Mouse (Mus musculus) thymus, adult 2 months (tissue): ENCODE results near the gene Gm13030. TPM values are rescaled to one million over a fixed set of nuclear protein-coding genes. Genes with fewer than 3 reads are reported as not detected.
"Not testable (repeated sequence)": the region's sequence is repeated elsewhere in the genome, so short reads cannot be mapped to it uniquely, and the experiment has no call there.

Experiments
- DNase-seq: peaks from one replicate; pipeline ENCODE4 v3.0.0; 2021
- H3K27ac ChIP-seq: fragments of 200-500 bp; 2 replicates; pipeline ENCODE4 v1.5.1; 2012; ENCODE audit warnings: low read length, control low read depth; ENCODE audit not compliant: control insufficient read depth, insufficient read depth
- H3K27me3 ChIP-seq: fragments of 200-500 bp; 2 replicates; pipeline ENCODE4 v1.6.1; 2012; ENCODE audit warnings: mild to moderate bottlenecking, low read length, moderate library complexity, mixed read lengths; ENCODE audit not compliant: control insufficient read depth, insufficient read depth
- H3K36me3 ChIP-seq: fragments of 200-500 bp; 2 replicates; pipeline ENCODE4 v1.6.1; 2012; ENCODE audit warnings: mild to moderate bottlenecking, low read length, moderate library complexity; ENCODE audit not compliant: control insufficient read depth, insufficient read depth
- H3K4me1 ChIP-seq: fragments of 200-500 bp; replicated peaks from 2 replicates; pipeline ENCODE4 v1.6.1; 2012; ENCODE audit warnings: low read length; ENCODE audit not compliant: control insufficient read depth, insufficient read depth
- H3K4me3 ChIP-seq: fragments of 200-500 bp; 2 replicates; pipeline ENCODE4 v1.5.1; 2012; ENCODE audit warnings: mild to moderate bottlenecking, low read length, control low read depth, moderate library complexity; ENCODE audit not compliant: control insufficient read depth, insufficient read depth
- CTCF ChIP-seq: fragments of 200-500 bp; IDR thresholded peaks from 2 replicates; pipeline ENCODE4 v1.5.1; 2012; ENCODE audit warnings: mild to moderate bottlenecking, control low read depth, low read length, moderate library complexity, borderline replicate concordance; ENCODE audit not compliant: control insufficient read depth, poor library complexity, insufficient read depth; ENCODE audit errors: extremely low read depth
- POLR2A ChIP-seq: fragments of 200-500 bp; IDR thresholded peaks from 2 replicates; pipeline ENCODE4 v1.6.1; 2012; ENCODE audit warnings: mild to moderate bottlenecking, low read length, control low read depth, moderate library complexity; ENCODE audit not compliant: control insufficient read depth, poor library complexity, insufficient read depth; ENCODE audit errors: extremely low read depth
- WGBS: fragments of 180-500 bp; shearing (Covaris S2); methylation state at CpG from one replicate; pipeline ENCODE4 v1.1.7; 2018; 5-methylcytosine and 5-hydroxymethylcytosine counted together
- polyA plus RNA-seq: library from polyadenylated mRNA; depleted of rRNA; stranded (reverse); fragments of >200 nt; gene quantifications from 2 replicates; pipeline ENCODE4 v1.2.3, GENCODE M21; 2012

Gene Gm13030
- polyA plus RNA-seq, 1 experiment = not detected

- Histone ChIP-seq H3K4me1 (no peaks in the 10 kb centered on the region), H3K27ac (no peak overlapping the region), H3K27me3 (no peaks in the 10 kb centered on the region), H3K36me3 (no peaks in the 10 kb centered on the region), H3K4me3 (no peak overlapping the region)
- 24% methylated on average over 16 of the region's 16 CpGs for WGBS
- no peak for DNase-seq
- no peak for TF ChIP-seq CTCF
- no peak for TF ChIP-seq POLR2A
These were observed 8.4 kb upstream of the Gm13030 start for GRCm38 (mm10) chr4:138882179-138882578.

- TF ChIP-seq CTCF (no peak), POLR2A (no peak)
- no peaks in the 10 kb centered on the region for H3K27me3 ChIP-seq
- H3K4me1 ChIP-seq = no peaks in the 10 kb centered on the region
- WGBS = 82% methylated on average over 7 of the region's 7 CpGs
- DNase-seq = no peak
- H3K4me3 ChIP-seq = no peak overlapping the region
- no peaks in the 10 kb centered on the region for H3K36me3 ChIP-seq
- H3K27ac ChIP-seq = no peak overlapping the region
These were observed 7.2 kb upstream of the Gm13030 start for GRCm38 (mm10) chr4:138880811-138881584.

- Histone ChIP-seq H3K27ac (no peak overlapping the region), H3K36me3 (no peaks in the 10 kb centered on the region), H3K4me1 (no peaks in the 10 kb centered on the region), H3K27me3 (no peaks in the 10 kb centered on the region), H3K4me3 (no peak overlapping the region)
- no peak for DNase-seq
- 85% methylated on average over 11 of the region's 11 CpGs for WGBS
- no peak for TF ChIP-seq CTCF
- no peak for TF ChIP-seq POLR2A
These were observed 6.0 kb upstream of the Gm13030 start for GRCm38 (mm10) chr4:138879808-138880207.

- WGBS = 67% methylated on average over 8 of the region's 8 CpGs
- TF ChIP-seq POLR2A = no peak
- no peak for TF ChIP-seq CTCF
- H3K4me1 ChIP-seq = no peaks in the 10 kb centered on the region
- no peak overlapping the region for H3K4me3 ChIP-seq
- H3K27ac ChIP-seq = no peak overlapping the region
- no peak for DNase-seq
- H3K36me3 ChIP-seq = no peaks in the 10 kb centered on the region
- no peaks in the 10 kb centered on the region for H3K27me3 ChIP-seq
These were observed 5.0 kb upstream of the Gm13030 start for GRCm38 (mm10) chr4:138878783-138879182.

GRCm38 (mm10) chr4:138877731-138878130, 4.0 kb upstream of the Gm13030 start, which contains the start of gene Pla2g2e:
TSS of gene Pla2g2e (plus strand) at chr4:138877942.
- H3K27me3 ChIP-seq = no peaks in the 10 kb centered on the region
- DNase-seq = no peak
- H3K27ac ChIP-seq = no peak within 1 kb of the TSS
- H3K4me3 ChIP-seq = no peak within 1 kb of the TSS
- TF ChIP-seq POLR2A (no peak), CTCF (no peak)
- H3K36me3 ChIP-seq = no peaks in the 10 kb centered on the region
- 67% methylated on average over 4 of the region's 4 CpGs for WGBS
- no peaks in the 10 kb centered on the region for H3K4me1 ChIP-seq

- Histone ChIP-seq H3K4me1 (no peaks in the 10 kb centered on the region), H3K36me3 (no peaks in the 10 kb centered on the region), H3K4me3 (no peak overlapping the region), H3K27ac (no peak overlapping the region), H3K27me3 (no peaks in the 10 kb centered on the region)
- WGBS = 97% methylated on average over 2 of the region's 2 CpGs
- TF ChIP-seq CTCF = no peak
- no peak for TF ChIP-seq POLR2A
- DNase-seq = no peak
These were observed 2.2 kb upstream of the Gm13030 start for GRCm38 (mm10) chr4:138875986-138876385.

- H3K27me3 ChIP-seq, H3K4me1 ChIP-seq, H3K36me3 ChIP-seq, DNase-seq, H3K4me3 ChIP-seq, H3K27ac ChIP-seq: not testable (repeated sequence)
- 90% methylated on average over 2 of the region's 2 CpGs for WGBS
These were observed 1.5 kb upstream of the Gm13030 start for GRCm38 (mm10) chr4:138875275-138875674.
